Mouse (Mus musculus): ENCODE data around the gene Itgad. TPM values are rescaled to one million over a fixed set of nuclear protein-coding genes. Genes with fewer than 3 reads are reported as not detected.
"Not testable (repeated sequence)": the region's sequence is repeated elsewhere in the genome, so short reads cannot be mapped to it uniquely, and the experiment has no call there.

Itgad gene
- polyA plus RNA-seq, 1 experiment = 0.56 TPM

DNA sequence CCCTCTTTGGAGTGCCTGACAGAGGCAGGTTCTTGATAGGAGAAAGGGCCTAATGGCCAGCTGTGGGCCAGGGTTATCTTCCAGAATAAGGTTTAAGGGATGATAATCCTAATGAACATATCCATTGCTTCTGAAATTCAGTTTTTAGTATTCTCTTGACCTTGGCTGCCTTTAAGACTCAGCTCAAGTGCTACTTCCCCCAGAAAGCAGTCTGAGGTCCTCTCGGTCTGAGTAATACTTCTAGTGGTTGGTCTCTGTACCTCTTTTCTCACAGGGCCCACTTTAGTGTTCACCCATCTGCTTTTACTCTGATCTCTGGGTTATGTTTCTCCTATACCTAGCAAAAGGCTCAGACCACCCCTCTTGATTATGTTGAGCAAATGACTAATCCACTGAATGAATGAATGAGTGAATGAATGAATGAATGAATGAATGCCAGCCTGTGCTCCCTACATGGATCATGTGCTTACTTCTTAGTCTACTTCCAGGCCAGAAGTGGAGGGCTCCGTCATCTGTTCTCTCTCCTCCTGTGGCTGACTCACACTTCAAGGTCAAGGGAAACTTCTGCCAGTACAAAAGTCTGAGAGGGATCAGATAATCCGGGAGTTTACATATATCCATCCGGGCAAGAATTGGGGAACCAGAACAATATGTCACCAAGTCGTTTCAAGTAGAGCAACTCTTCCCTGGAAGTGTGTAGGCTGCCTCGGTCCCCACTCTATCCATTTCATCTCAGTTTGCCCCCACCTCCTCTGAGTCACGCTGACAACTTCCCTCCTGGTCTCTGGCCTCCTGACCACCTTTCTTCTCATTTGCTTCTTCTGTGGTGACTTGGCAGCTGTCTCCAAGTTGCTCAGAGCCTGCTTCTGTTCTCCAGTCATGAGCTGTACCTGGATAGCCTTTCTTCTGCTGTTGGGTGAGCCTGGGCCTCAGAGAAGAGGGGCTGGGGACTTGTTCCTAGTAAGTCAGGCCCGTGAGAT is 25.1 kb upstream of the Itgad start, which contains the start of gene Itgax:
Gene Itgax (plus strand): TSS at position 807 of the 980 bp plus-strand sequence.
- no peak for DNase-seq
- 45% methylated on average over 8 of the region's 8 CpGs for WGBS
- Histone ChIP-seq H3K4me1 (ENCODE audit: control insufficient read depth, insufficient read depth, low read length) (no peaks in the 10 kb centered on the region), H3K4me3 (replicated peaks; ENCODE audit: extremely low read depth, low read depth, low read length) (no peak within 1 kb of the TSS)
- TF ChIP-seq POLR2A (IDR thresholded peaks at IDR 0.05; ENCODE audit: borderline replicate concordance, extremely low read depth, low read depth, low read length) = no peak
- no peak for TF ChIP-seq CTCF (IDR thresholded peaks at IDR 0.05; ENCODE audit: insufficient read depth, low read length)

DNA sequence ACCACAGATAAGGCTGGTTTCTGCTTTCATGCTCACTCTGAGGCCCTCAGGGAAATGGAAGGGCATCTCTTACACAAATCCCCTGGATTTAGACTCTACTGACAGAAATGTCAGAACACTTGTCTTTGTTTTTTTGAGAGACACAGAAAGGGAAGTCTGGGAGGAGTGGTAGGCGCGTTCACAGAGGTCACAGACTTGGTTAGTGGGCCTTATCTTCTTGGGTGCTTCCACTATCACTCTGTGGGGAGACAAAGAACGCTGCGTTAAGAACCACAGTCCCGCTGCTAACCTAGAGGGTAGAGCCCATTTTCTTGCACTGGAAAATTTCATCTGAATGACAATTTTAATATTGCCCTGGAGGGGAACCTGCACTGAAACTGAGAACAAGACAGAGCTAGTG is 22.0 kb upstream of the Itgad start:
- TF ChIP-seq POLR2A (IDR thresholded peaks at IDR 0.05; ENCODE audit: borderline replicate concordance, extremely low read depth, low read depth, low read length) (no peak), CTCF (IDR thresholded peaks at IDR 0.05; ENCODE audit: insufficient read depth, low read length) (no peak)
- WGBS = 67% methylated on average over 5 of the region's 5 CpGs

DNA sequence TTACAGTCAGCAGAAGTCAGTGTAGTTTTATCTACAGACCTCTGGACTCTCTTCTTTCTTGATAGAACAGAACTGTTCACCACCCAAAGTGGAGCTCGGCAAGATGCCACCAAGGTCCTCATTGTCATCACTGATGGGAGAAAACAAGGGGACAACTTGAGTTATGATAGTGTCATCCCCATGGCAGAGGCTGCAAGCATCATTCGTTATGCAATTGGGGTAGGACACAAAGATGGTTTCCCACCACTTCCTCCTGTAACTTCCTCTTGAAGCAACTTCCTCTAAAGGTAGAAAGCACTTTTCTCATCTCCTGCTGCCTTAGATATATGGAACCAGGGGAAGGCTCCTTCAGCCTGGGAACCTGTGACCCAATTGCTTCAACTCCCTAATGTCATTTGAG is 20.6 kb upstream of the Itgad start:
- Histone ChIP-seq H3K4me3 (replicated peaks; ENCODE audit: extremely low read depth, low read depth, low read length) (no peak overlapping the region), H3K4me1 (ENCODE audit: control insufficient read depth, insufficient read depth, low read length) (no peaks in the 10 kb centered on the region)
- WGBS = 61% methylated on average over 2 of the region's 2 CpGs
- no peak for TF ChIP-seq POLR2A (IDR thresholded peaks at IDR 0.05; ENCODE audit: borderline replicate concordance, extremely low read depth, low read depth, low read length)
- no peak for TF ChIP-seq CTCF (IDR thresholded peaks at IDR 0.05; ENCODE audit: insufficient read depth, low read length)
- DNase-seq = no peak

More for the DNA sequence above, 22.0 kb upstream of the Itgad start:
- Histone ChIP-seq H3K4me1 (ENCODE audit: control insufficient read depth, insufficient read depth, low read length) (no peaks in the 10 kb centered on the region), H3K4me3 (replicated peaks; ENCODE audit: extremely low read depth, low read depth, low read length) (no peak overlapping the region)
- DNase-seq = no peak

DNA sequence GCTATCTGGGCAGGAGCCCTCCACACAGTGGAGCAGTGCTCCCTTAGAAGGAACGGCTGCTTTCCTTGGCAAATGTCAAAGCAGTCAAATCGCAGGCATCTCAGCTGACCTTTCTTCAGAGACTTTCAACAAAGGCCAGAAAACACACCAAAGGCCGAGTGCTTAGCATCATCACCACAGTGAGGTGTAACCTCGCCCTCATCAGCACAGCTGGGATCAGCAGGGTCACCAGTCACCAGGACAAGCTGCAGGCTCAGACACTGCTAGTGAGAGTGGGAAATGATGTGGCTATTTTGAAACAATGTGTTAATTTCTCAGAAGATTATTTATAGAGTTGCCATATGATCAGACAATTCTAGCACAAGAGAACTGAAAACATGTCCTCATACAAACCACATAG is 17.2 kb upstream of the Itgad start:
- H3K4me3 ChIP-seq (replicated peaks; ENCODE audit: extremely low read depth, low read depth, low read length) = no peak overlapping the region
- TF ChIP-seq CTCF (IDR thresholded peaks at IDR 0.05; ENCODE audit: insufficient read depth, low read length) (no peak), POLR2A (IDR thresholded peaks at IDR 0.05; ENCODE audit: borderline replicate concordance, extremely low read depth, low read depth, low read length) (no peak)
- 35% methylated on average over 4 of the region's 4 CpGs for WGBS
- DNase-seq = no peak
- no peaks in the 10 kb centered on the region for H3K4me1 ChIP-seq (ENCODE audit: control insufficient read depth, insufficient read depth, low read length)

DNA sequence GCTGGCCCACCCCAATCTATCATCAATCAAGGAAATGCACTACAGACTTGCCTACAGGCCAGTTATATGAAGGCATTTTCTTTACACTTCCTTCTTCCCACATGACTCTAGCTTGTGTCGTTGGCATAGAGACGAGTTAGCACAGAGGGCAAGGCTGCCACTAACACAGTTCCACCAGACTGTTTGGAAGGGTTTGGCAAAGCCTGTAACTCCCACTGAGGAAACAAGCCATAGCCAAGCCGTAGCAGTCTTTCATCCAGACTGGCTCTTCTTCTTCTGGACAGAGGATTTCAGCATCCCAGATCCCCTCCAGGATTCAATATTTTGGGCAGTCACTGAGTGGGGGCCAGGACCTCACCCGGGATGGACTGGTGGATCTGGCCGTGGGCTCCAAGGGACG is 14.6 kb upstream of the Itgad start:
- TF ChIP-seq CTCF (IDR thresholded peaks at IDR 0.05; ENCODE audit: insufficient read depth, low read length) (no peak), POLR2A (IDR thresholded peaks at IDR 0.05; ENCODE audit: borderline replicate concordance, extremely low read depth, low read depth, low read length) (no peak)
- no peak overlapping the region for H3K4me3 ChIP-seq (replicated peaks; ENCODE audit: extremely low read depth, low read depth, low read length)
- DNase-seq = no peak
- no peaks in the 10 kb centered on the region for H3K4me1 ChIP-seq (ENCODE audit: control insufficient read depth, insufficient read depth, low read length)
- WGBS = 89% methylated on average over 6 of the region's 6 CpGs

DNA sequence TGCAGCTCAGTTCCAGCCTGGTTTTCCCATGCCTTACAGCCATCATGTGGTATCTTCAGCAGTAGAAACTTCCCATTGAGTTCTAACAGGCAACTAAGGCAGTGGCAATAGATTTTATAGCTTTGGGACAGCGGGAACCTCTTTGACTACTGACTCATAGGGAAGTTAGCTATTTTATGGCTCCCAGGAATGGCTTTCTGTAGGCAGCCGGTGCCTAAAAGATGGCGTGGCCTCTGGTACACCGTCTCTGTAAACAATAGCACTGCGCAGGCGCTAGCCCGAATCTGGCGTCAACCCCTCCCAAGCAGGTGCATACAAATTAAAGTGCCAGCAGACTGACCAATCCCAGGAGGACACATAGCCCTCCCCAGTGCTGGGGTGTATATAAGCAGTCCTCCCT is 3.2 kb upstream of the Itgad start:
- no peak for DNase-seq

DNA sequence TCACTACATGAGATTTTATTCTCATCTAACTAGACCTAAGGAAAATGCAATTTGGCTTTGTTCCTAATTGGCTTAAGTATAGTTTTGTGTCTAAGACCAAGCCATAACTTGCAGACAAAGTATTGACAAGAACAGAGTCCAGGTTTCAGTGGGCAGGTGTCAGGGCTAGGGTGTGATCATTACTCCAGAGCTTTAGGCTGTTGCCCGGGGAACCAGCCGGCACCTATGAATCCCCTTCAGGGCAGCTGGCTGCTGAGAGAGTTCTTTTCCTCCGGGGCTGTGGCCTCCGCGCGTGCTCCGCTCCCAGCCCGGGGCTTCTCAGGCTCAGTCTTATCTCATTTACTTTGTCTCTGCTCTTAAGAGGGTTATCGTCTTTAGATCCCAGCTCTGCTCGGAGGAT is 748 bp downstream of the Itgad start:
- no peak overlapping the region for H3K4me3 ChIP-seq (replicated peaks; ENCODE audit: extremely low read depth, low read depth, low read length)

More for the DNA sequence above, 3.2 kb upstream of the Itgad start:
- Histone ChIP-seq H3K4me3 (replicated peaks; ENCODE audit: extremely low read depth, low read depth, low read length) (no peak overlapping the region), H3K4me1 (ENCODE audit: control insufficient read depth, insufficient read depth, low read length) (no peaks in the 10 kb centered on the region)
- WGBS = 88% methylated on average over 8 of the region's 8 CpGs
- TF ChIP-seq CTCF (IDR thresholded peaks at IDR 0.05; ENCODE audit: insufficient read depth, low read length) = no peak
- no peak for TF ChIP-seq POLR2A (IDR thresholded peaks at IDR 0.05; ENCODE audit: borderline replicate concordance, extremely low read depth, low read depth, low read length)

DNA sequence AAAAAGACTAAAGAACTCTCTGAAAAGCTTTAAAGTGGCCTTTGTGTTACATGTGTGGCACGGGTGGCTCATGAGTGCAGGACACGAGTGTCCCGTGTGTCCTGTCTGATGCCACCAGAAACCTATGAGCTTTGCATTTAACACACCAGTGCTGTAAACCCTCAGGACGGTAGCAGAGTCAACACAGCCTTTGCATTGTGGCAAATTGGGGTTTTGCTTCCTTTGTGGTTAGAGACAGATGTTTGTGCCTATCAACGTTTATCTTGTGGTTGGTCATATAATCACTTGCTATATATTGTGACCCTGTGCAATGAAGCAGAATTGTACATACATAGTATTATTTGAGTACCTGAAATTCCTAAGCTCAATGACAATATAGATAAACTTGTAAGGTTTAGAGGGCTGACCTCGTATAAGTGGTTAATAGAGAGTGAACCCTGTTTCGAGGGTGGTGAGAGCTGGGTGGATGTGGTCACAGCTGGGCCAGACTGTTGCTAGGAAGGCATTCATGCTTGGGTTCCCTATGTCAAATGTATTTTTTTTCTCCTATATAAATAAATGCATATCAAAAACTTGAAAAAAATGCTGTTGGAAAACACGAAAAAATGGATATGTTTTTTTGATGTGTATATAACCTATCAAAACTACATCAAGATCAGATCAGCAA is 4.6 kb downstream of the Itgad start:
- not testable (repeated sequence) for H3K4me1 ChIP-seq (ENCODE audit: control insufficient read depth, insufficient read depth, low read length); H3K4me3 ChIP-seq (replicated peaks; ENCODE audit: extremely low read depth, low read depth, low read length); DNase-seq
- WGBS = 65% methylated on average over 8 of the region's 8 CpGs

More for the DNA sequence above, 748 bp downstream of the Itgad start:
- H3K4me1 ChIP-seq (ENCODE audit: control insufficient read depth, insufficient read depth, low read length) = no peaks in the 10 kb centered on the region
- no peak for DNase-seq
- WGBS = 45% methylated on average over 10 of the region's 10 CpGs
- no peak for TF ChIP-seq POLR2A (IDR thresholded peaks at IDR 0.05; ENCODE audit: borderline replicate concordance, extremely low read depth, low read depth, low read length)
- no peak for TF ChIP-seq CTCF (IDR thresholded peaks at IDR 0.05; ENCODE audit: insufficient read depth, low read length)

DNA sequence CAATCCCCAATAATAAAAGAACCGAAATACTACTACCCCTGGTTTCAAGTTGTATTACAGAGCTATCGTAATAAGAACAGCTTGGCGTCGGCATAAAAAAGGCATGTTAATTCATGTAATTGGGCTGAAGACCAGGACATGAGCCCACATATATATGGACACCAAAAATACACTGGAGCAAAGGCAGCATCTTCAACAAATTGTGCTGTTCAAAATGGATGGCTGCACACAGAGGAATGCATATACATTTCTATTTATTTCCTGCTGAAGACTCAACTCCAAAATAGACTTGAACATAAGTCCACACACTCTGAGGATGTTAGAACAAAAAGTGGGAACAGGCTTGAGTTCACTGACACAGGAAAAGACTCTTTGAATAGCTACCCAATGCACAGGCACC is 9.8 kb downstream of the Itgad start:
- 95% methylated on average over 4 of the region's 4 CpGs for WGBS
- DNase-seq = no peak
- no peak for TF ChIP-seq POLR2A (IDR thresholded peaks at IDR 0.05; ENCODE audit: borderline replicate concordance, extremely low read depth, low read depth, low read length)
- no peak for TF ChIP-seq CTCF (IDR thresholded peaks at IDR 0.05; ENCODE audit: insufficient read depth, low read length)
- Histone ChIP-seq H3K4me3 (replicated peaks; ENCODE audit: extremely low read depth, low read depth, low read length) (no peak overlapping the region), H3K4me1 (ENCODE audit: control insufficient read depth, insufficient read depth, low read length) (no peaks in the 10 kb centered on the region)
